Mouse (Mus musculus) gastrocnemius, adult 2 months (tissue): Measurements from ENCODE around the gene Actg1. TPM values are rescaled to one million over a fixed set of nuclear protein-coding genes. Genes with fewer than 3 reads are reported as not detected.

Experiments used
- DNase-seq: peaks from one replicate; pipeline ENCODE4 v3.0.0; 2022
- H3K27ac ChIP-seq: fragments of 200-600 bp; 2 replicates; pipeline ENCODE4 v1.8.1; 2022; ENCODE audit warnings: mild to moderate bottlenecking
- H3K4me3 ChIP-seq: fragments of 200-600 bp; 2 replicates; pipeline ENCODE4 v1.8.1; 2022; ENCODE audit warnings: mild to moderate bottlenecking, moderate library complexity
- CTCF ChIP-seq: fragments of 200-600 bp; IDR thresholded peaks from 2 replicates; pipeline ENCODE4 v1.8.1; 2022; ENCODE audit warnings: antibody characterized with exemption, mild to moderate bottlenecking, moderate library complexity
- intact Hi-C: fragments of 180-260 bp; cut with DNase I; formaldehyde crosslinking; loops from one replicate; pipeline ENCODE4 v1.15.1; 2025
- microRNA-seq: library from miRNA; unstranded; fragments of <30 nt; microRNA quantifications from one replicate; pipeline ENCODE4 v1.2.0, GENCODE M21; 2021
- total RNA-seq, 2 experiments: library from RNA; stranded (reverse); gene quantifications; 2 replicates each; pipeline ENCODE4 v1.2.3; 2021

The Actg1 gene
- total RNA-seq, 2 experiments from 2014 or later = 201 to 262 TPM

- Histone ChIP-seq H3K27ac (no peak overlapping the region), H3K4me3 (no peak overlapping the region)
- no peak for TF ChIP-seq CTCF
- intact Hi-C loops = loop anchor here (1.0 to 10.0 kb wide), 2 partner anchors 41 to 269 kb away; no protein-coding TSS in a partner anchor
- DNase-seq = peak; percentile 15
These were observed 44.6 kb downstream of the Actg1 start for GRCm38 (mm10) chr11:120303559-120304349.

GRCm38 (mm10) chr11:120303119-120303518, 45.2 kb downstream of the Actg1 start:
- Histone ChIP-seq H3K27ac (no peak overlapping the region), H3K4me3 (no peak overlapping the region)
- intact Hi-C loops = loop anchor here (10.0 kb wide), 1 partner anchor 268 kb away; no protein-coding TSS in a partner anchor
- peak; percentile 12 for DNase-seq
- TF ChIP-seq CTCF = no peak

- no peak overlapping the region for H3K27ac ChIP-seq
- no peak for TF ChIP-seq CTCF
These were observed 48.9 kb downstream of the Actg1 start for GRCm38 (mm10) chr11:120299484-120299883.

GRCm38 (mm10) chr11:120298441-120299141, 49.8 kb downstream of the Actg1 start:
- DNase-seq = no peak
- intact Hi-C loops = no loop called here
- no peak overlapping the region for H3K4me3 ChIP-seq
- no peak overlapping the region for H3K27ac ChIP-seq
- TF ChIP-seq CTCF = no peak

More at GRCm38 (mm10) chr11:120299484-120299883, 48.9 kb downstream of the Actg1 start:
- intact Hi-C loops = no loop called here
- no peak for DNase-seq
- no peak overlapping the region for H3K4me3 ChIP-seq

GRCm38 (mm10) chr11:120297767-120298166, 50.6 kb downstream of the Actg1 start:
- intact Hi-C loops = no loop called here
- Histone ChIP-seq H3K27ac (no peak overlapping the region), H3K4me3 (no peak overlapping the region)
- TF ChIP-seq CTCF = no peak
- DNase-seq = no peak

- intact Hi-C loops = no loop called here
- no peak for TF ChIP-seq CTCF
These were observed 51.8 kb downstream of the Actg1 start for GRCm38 (mm10) chr11:120296305-120297144.

More at GRCm38 (mm10) chr11:120296305-120297144, 51.8 kb downstream of the Actg1 start:
- DNase-seq = no peak
- no peak overlapping the region for H3K4me3 ChIP-seq
- H3K27ac ChIP-seq = no peak overlapping the region

Small RNA genes lying within 50 kb of the gene (microRNA-seq; reads per million reads assigned to microRNA genes)
- not detected for gene Gm23419
- gene Mir6935 = not detected

Other genes with a start within 250 kb of the Actg1 start
- 1 to 10 TPM; 4.5 to 5.5 TPM for gene Tepsin, start 249.8 kb downstream of the Actg1 start, total RNA-seq
- 10 to 100 TPM; 38.3 to 43.3 TPM for gene Ndufaf8, start 249.6 kb downstream of the Actg1 start, total RNA-seq
- 10 to 100 TPM; 32.2 to 51.7 TPM for gene Slc38a10, start 197.2 kb downstream of the Actg1 start, total RNA-seq
- 1 to 10 TPM; 3.5 to 5.3 TPM for gene Bahcc1, start 115.6 kb downstream of the Actg1 start, total RNA-seq
- under 1 TPM in 1 of 2 experiments, not detected in 1; 0.87 TPM for gene Fscn2, start 13.0 kb upstream of the Actg1 start, total RNA-seq
- gene Faap100, start 30.2 kb upstream of the Actg1 start, total RNA-seq = 10 to 100 TPM; 18.5 to 18.8 TPM
- 10 to 100 TPM; 75.8 to 94.9 TPM for gene Nploc4, start 89.2 kb upstream of the Actg1 start, total RNA-seq
- 1 to 10 TPM in 1 of 2 experiments, not detected in 1; 1.1 TPM for gene Tspan10, start 94.1 kb upstream of the Actg1 start, total RNA-seq
- gene Pde6g, start 105.0 kb upstream of the Actg1 start, total RNA-seq = 1 to 10 TPM in 1 of 2 experiments, under 1 TPM in 1; 0.41 to 1.2 TPM
- gene Oxld1, start 109.5 kb upstream of the Actg1 start, total RNA-seq = 10 to 100 TPM; 19.1 to 31.8 TPM
- gene Ccdc137, start 109.6 kb upstream of the Actg1 start, total RNA-seq = 1 to 10 TPM; 5.2 to 7.2 TPM
- gene Arl16, start 119.1 kb upstream of the Actg1 start, total RNA-seq = 1 to 10 TPM; 5.6 to 6.3 TPM
- gene Mrpl12, start 136.1 kb upstream of the Actg1 start, total RNA-seq = 100 to 1,000 TPM; 120 to 177 TPM
- gene Slc25a10, start 143.3 kb upstream of the Actg1 start, total RNA-seq = 1 to 10 TPM; 2.8 to 4.1 TPM
- gene Gcgr, start 182.2 kb upstream of the Actg1 start, total RNA-seq = under 1 TPM in 1 of 2 experiments, not detected in 1; 0.33 TPM
- gene Mcrip1, start 201.2 kb upstream of the Actg1 start, total RNA-seq = 10 to 100 TPM; 21.7 to 22.1 TPM
- gene Ppp1r27, start 202.6 kb upstream of the Actg1 start, total RNA-seq = 100 to 1,000 TPM; 188 to 418 TPM
- gene P4hb, start 224.7 kb upstream of the Actg1 start, total RNA-seq = 100 to 1,000 TPM; 201 to 240 TPM
- 10 to 100 TPM; 72.1 to 89.6 TPM for gene Arhgdia, start 233.1 kb upstream of the Actg1 start, total RNA-seq
- gene Alyref, start 249.8 kb upstream of the Actg1 start, total RNA-seq = 10 to 100 TPM; 36.0 to 44.7 TPM
- 10 to 100 TPM; 45.3 to 58.5 TPM for gene Anapc11, start 249.9 kb upstream of the Actg1 start, total RNA-seq